Mouse (Mus musculus) C2C12 (cell line): Measurements from ENCODE around the gene Dlx5. TPM values are rescaled to one million over a fixed set of nuclear protein-coding genes. Genes with fewer than 3 reads are reported as not detected.

Experiments used
- H3K27me3 ChIP-seq: one replicate; pipeline ENCODE4 v1.6.1; 2011; ENCODE audit not compliant: control insufficient read depth, insufficient read depth, insufficient read length
- H3K36me3 ChIP-seq: one replicate; pipeline ENCODE4 v1.6.1; 2011; ENCODE audit not compliant: control insufficient read depth, insufficient read depth
- H3K4me3 ChIP-seq: one replicate; pipeline ENCODE4 v1.5.1; 2011; ENCODE audit warnings: mild to moderate bottlenecking, control low read depth; ENCODE audit not compliant: poor library complexity, insufficient read depth, severe bottlenecking
- H3K79me2 ChIP-seq: one replicate; pipeline ENCODE4 v1.6.1; 2011; ENCODE audit not compliant: control insufficient read depth, insufficient read depth
- H3K79me3 ChIP-seq: one replicate; pipeline ENCODE4 v1.6.1; 2011; ENCODE audit warnings: low read depth, control low read depth
- H3ac ChIP-seq: one replicate; pipeline ENCODE3; 2011; ENCODE audit warnings: low read depth; ENCODE audit not compliant: control insufficient read depth, insufficient read length
- CEBPB ChIP-seq: IDR thresholded peaks from one replicate; pipeline ENCODE4 v1.6.1; 2011; ENCODE audit warnings: low read depth, mild to moderate bottlenecking, control low read depth, moderate library complexity
- CTCF ChIP-seq: IDR thresholded peaks from one replicate; pipeline ENCODE4 v1.5.1; 2011; ENCODE audit not compliant: control insufficient read depth, insufficient read depth, insufficient read length
- FOSL1 ChIP-seq: IDR thresholded peaks from one replicate; pipeline ENCODE4 v1.8.0; 2011; ENCODE audit warnings: mild to moderate bottlenecking, low read length; ENCODE audit not compliant: poor library complexity, insufficient read depth, severe bottlenecking
- MAX ChIP-seq: IDR thresholded peaks from one replicate; pipeline ENCODE4 v1.6.1; 2011; ENCODE audit warnings: mild to moderate bottlenecking, control low read depth
- MYOD1 ChIP-seq: IDR thresholded peaks from one replicate; pipeline ENCODE4 v1.6.1; 2011; ENCODE audit warnings: low read depth; ENCODE audit not compliant: control insufficient read depth, insufficient read length
- MYOG ChIP-seq: IDR thresholded peaks from one replicate; pipeline ENCODE4 v1.6.1; 2011; ENCODE audit not compliant: control insufficient read depth, insufficient read length; ENCODE audit errors: extremely low read depth
- USF1 ChIP-seq: IDR thresholded peaks from one replicate; pipeline ENCODE4 v1.6.1; 2011; ENCODE audit warnings: low read depth, mild to moderate bottlenecking, control low read depth, moderate library complexity
- polyA plus RNA-seq: library from polyadenylated mRNA; unstranded; fragments of >200 nt; fragmentation: generic; extraction: Trizol; gene quantifications from one replicate; pipeline ENCODE4 v1.2.1, GENCODE M21; 2012; ENCODE audit warnings: missing spikeins

Dlx5 gene
- polyA plus RNA-seq, 1 experiment: not detected

DNA sequence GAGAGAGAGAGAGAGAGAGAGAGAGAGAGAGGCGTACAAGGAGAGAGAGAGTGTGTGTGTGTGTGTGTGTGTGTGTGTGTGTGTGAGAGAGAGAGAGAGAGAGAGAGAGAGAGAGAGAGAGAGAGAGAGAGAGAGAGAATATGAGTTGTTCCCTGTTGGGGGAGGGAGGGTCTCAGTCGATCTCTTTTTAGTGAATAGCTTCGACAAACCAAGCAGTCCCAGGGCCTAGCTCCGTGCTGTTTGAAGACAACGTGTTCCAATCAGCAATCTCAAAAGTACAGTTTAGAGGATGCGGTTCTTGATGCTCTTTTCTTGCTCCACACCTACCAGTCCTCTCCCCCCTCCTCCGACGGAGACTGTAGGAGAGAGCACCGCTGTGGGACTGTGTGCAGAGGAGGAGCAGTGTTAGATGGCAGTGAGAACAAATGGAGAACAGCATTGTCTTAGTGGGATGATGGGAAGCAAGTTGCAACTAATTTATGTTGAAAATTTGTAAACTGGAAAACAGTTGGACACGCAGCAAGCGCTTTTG is 447 bp upstream of the Dlx5 start:
- no peaks in the 10 kb centered on the region for H3K36me3 ChIP-seq
- H3ac ChIP-seq: no peak overlapping the region
- H3K79me2 ChIP-seq: no peaks in the 10 kb centered on the region
- peaks cover 50% of the 10 kb centered on the region for H3K27me3 ChIP-seq
- no peak for TF ChIP-seq USF1
- no peak for TF ChIP-seq CTCF
- no peak overlapping the region for H3K4me3 ChIP-seq
- no peaks in the 10 kb centered on the region for H3K79me3 ChIP-seq

DNA sequence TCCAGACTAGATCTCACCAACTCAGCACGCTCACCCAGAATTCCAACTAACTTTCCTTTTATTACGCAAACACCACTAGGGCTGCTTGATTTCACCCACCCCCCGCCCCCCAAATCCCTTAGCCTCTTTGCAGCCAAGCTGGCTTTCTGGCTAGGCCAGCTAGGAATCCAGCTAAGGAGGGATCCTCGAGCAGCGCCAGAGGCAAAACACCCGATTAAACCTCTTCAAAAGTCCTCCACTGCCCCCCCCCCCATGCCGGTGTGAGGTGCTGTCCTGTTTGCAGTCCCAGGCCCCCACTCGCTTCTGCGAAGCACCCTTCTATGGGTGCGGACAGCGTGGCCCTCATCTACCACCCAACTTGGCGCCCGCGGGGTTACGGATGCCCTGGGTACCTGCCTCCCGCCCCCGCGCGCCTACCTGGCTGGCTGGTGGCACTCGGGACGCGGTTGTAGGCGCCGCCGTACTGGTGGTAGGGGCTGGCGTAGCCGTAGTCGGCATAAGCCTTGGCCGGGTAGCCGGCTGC is 709 bp downstream of the Dlx5 start:
- Histone ChIP-seq H3K27me3 (peaks cover 58% of the 10 kb centered on the region), H3K4me3 (no peak overlapping the region), H3ac (no peak overlapping the region)

DNA sequence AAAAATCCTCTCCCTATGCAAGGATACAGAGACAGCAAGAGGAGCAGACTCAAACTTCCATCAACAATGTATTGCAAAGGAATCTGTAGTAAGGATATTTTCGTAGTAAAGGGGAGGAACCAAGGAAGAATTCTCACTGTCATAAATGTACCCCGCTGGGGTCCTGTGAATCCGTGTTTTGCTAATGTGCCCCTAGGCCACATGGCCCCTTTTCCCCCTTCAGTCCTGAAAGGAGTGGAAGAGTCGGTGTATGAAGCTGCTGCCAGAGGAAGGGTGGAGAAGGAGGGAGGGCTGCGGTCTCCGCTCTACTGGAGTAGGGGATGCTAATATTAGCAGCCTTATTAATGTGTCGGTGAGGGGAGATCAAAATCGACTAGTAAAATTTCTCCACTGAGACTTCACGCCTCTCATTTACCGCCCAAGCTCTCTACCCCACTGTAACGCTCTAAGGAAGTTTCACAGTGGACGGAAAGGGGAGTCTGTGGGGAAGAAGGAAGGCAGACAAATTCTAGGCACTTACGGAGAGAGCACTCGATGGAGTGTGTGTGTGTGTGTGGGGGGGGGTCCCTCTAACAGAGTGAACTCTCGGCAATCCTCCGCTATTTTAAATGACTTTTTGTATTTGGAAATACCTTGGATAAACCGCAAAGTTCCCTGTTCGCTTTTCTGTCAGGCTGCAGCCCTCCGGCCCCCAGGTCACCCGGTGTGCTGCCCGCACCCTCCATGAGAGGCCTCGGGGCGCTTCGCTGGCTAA is 1.3 kb downstream of the Dlx5 start:
- H3K79me3 ChIP-seq: no peaks in the 10 kb centered on the region
- H3K79me2 ChIP-seq: no peaks in the 10 kb centered on the region
- H3K4me3 ChIP-seq: no peak overlapping the region
- TF ChIP-seq MYOG (no peak), CTCF (no peak), MAX (no peak), MYOD1 (no peak), FOSL1 (no peak), USF1 (no peak)
- H3K27me3 ChIP-seq: peaks cover 64% of the 10 kb centered on the region
- no peaks in the 10 kb centered on the region for H3K36me3 ChIP-seq
- no peak overlapping the region for H3ac ChIP-seq

More for the DNA sequence above, 709 bp downstream of the Dlx5 start:
- Histone ChIP-seq H3K79me2 (no peaks in the 10 kb centered on the region), H3K79me3 (no peaks in the 10 kb centered on the region), H3K36me3 (no peaks in the 10 kb centered on the region)
- TF ChIP-seq MAX (no peak), MYOG (no peak), FOSL1 (no peak), MYOD1 (no peak), CTCF (no peak), USF1 (no peak), CEBPB (no peak)

DNA sequence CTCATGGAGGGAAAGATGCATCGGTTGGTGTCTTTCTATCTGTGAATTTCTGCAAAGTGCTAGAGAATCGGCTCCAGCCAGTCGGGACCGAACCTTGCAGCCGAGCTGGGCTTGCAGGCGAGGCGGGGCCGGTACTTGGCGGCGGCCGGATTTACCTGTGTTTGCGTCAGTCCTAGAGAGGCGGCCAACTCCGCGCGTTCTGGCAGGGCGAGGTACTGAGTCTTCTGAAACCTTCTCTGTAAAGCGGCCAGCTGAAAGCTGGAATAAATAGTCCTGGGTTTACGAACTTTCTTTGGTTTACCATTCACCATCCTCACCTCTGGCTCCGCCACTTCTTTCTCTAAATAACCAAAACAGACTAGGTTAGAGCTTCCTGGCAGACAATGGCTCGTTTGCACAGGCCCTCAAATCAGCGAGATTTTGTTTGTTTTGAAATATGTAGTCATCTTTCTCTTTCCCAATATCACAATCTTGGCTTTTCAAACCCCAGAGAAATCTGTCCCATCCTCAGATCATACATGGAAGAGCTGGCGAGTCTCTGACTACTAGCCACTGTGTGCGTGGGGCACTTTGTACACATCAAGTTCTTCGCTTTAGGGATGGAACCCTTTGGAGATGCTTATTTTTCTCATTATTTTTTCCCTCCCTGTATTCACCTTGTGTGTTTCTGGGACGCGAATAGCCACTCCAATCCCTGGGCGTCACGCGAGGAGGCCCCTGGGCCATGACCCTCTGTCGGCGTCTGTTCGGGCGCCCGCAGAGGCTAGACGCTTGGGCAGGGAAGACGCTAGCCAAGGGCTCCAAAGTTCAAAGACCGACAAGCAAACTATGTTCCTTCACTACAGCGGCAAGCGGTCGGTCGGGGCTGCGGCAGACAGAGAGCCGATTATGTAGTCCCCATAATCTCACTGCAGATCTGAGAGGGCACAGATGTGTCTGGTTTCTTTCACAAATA is 2.2 kb downstream of the Dlx5 start:
- no peak overlapping the region for H3ac ChIP-seq
- no peaks in the 10 kb centered on the region for H3K36me3 ChIP-seq
- no peaks in the 10 kb centered on the region for H3K79me2 ChIP-seq
- peaks cover 73% of the 10 kb centered on the region for H3K27me3 ChIP-seq
- no peak overlapping the region for H3K4me3 ChIP-seq
- TF ChIP-seq CEBPB (no peak), FOSL1 (no peak), MAX (no peak), USF1 (no peak), CTCF (no peak), MYOD1 (no peak), MYOG (no peak)
- no peaks in the 10 kb centered on the region for H3K79me3 ChIP-seq

DNA sequence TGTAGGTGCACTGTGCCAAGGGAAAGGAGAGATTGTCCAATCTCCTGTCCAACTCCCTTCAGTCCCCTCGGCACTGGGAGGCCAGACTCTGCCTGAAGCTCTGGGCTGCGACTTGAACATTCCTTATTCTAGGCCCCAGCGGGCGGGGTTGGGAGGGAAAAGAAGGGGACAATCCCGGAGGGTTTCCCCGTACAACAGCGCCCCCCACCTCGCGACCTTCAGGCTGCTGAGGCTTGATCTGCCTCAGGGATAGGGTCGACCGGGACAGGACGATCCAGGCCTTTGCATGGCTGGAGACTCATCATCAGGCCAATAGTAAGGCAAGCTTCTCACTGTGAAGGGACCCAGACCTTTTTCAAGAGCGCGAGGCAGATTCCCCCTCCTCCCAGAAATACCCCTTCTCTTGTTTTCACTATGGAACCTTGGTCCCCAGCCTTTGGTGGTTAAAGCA is 3.0 kb downstream of the Dlx5 start:
- Histone ChIP-seq H3K36me3 (no peaks in the 10 kb centered on the region), H3K4me3 (no peak overlapping the region), H3K27me3 (peaks cover 81% of the 10 kb centered on the region), H3ac (no peak overlapping the region), H3K79me2 (no peaks in the 10 kb centered on the region), H3K79me3 (no peaks in the 10 kb centered on the region)
- TF ChIP-seq MYOG: no peak
- TF ChIP-seq FOSL1: no peak
- TF ChIP-seq MAX: no peak
- TF ChIP-seq CTCF: no peak
- TF ChIP-seq MYOD1: no peak
- TF ChIP-seq USF1: no peak
- no peak for TF ChIP-seq CEBPB
